Mouse (Mus musculus) heart, postnatal 36 days (tissue): Measurements from ENCODE around the gene Dlg4. TPM values are rescaled to one million over a fixed set of nuclear protein-coding genes. Genes with fewer than 3 reads are reported as not detected.
A peak's percentile ranks its signal among the peaks of the same experiment; 100 is the strongest.

Experiments used
- DNase-seq, 2 experiments: peaks; one replicate each; pipeline ENCODE4 v3.0.0; 2021 to 2022
- intact Hi-C: fragments of 180-260 bp; cut with DNase I; formaldehyde crosslinking; loops from one replicate; pipeline ENCODE4 v1.15.1; 2025
- microRNA-seq, 2 experiments: library from miRNA; unstranded; fragments of <30 nt; microRNA quantifications; one replicate each; pipeline ENCODE4 v1.2.0; 2021; ENCODE audit warnings: borderline number of aligned reads in 2 of 2
- total RNA-seq, 2 experiments: library from RNA; stranded (reverse); gene quantifications; 2 replicates each; pipeline ENCODE4 v1.2.3; 2021

Gene Dlg4
- total RNA-seq, 2 experiments from 2014 or later = 6.3 to 7.4 TPM

- no peak for DNase-seq
- intact Hi-C loops = no loop called here
Measured at GRCm38 (mm10) chr11:70080803-70081590, 64.3 kb downstream of the Dlg4 start.

GRCm38 (mm10) chr11:70084563-70084962 is 67.8 kb downstream of the Dlg4 start:
- peak; percentile 18 to 25 for DNase-seq
- intact Hi-C loops = no loop called here

- intact Hi-C loops = no loop called here
- DNase-seq = peak; percentile 34 to 58
Measured at GRCm38 (mm10) chr11:70091986-70092783, 75.4 kb downstream of the Dlg4 start, which contains the start of gene Asgr2. TSS of gene Asgr2 (plus strand) at chr11:70092644.

Small RNA genes lying within 50 kb of the gene (microRNA-seq; reads per million reads assigned to microRNA genes)
- 0 reads per million in 2 experiments for gene Gm44349
- gene Mir324 = 1,388 to 1,414 reads per million in 2 experiments

Other genes starting within 250 kb of the Dlg4 start
- 1 to 10 TPM; 3.6 to 4.3 TPM for gene Chrnb1, start 221.0 kb upstream of the Dlg4 start, total RNA-seq
- 1 to 10 TPM; 2.4 to 3.0 TPM for gene Fgf11, start 215.1 kb upstream of the Dlg4 start, total RNA-seq
- gene Tmem102, start 211.3 kb upstream of the Dlg4 start, total RNA-seq = under 1 TPM; 0.41 to 0.56 TPM
- not detected for gene Gm39566, start 201.6 kb upstream of the Dlg4 start, total RNA-seq
- not detected for gene Spem2, start 198.5 kb upstream of the Dlg4 start, total RNA-seq
- gene Spem1, start 194.8 kb upstream of the Dlg4 start, total RNA-seq = not detected
- gene Nlgn2, start 179.2 kb upstream of the Dlg4 start, total RNA-seq = 1 to 10 TPM; 4.6 to 4.8 TPM
- 100 to 1,000 TPM; 189 to 220 TPM for gene Tmem256, start 178.4 kb upstream of the Dlg4 start, total RNA-seq
- 10 to 100 TPM; 24.6 to 26.7 TPM for gene Plscr3, start 170.6 kb upstream of the Dlg4 start, total RNA-seq
- under 1 TPM; 0.08 to 0.11 TPM for gene Tnk1, start 158.2 kb upstream of the Dlg4 start, total RNA-seq
- gene Tmem95, start 138.9 kb upstream of the Dlg4 start, total RNA-seq = not detected
- gene Kctd11, start 135.5 kb upstream of the Dlg4 start, total RNA-seq = 1 to 10 TPM; 2.6 to 2.8 TPM
- under 1 TPM; 0.78 to 0.89 TPM for gene Acap1, start 121.4 kb upstream of the Dlg4 start, total RNA-seq
- under 1 TPM; 0.73 to 0.89 TPM for gene 2810408A11Rik, start 116.0 kb upstream of the Dlg4 start, total RNA-seq
- gene Neurl4, start 115.9 kb upstream of the Dlg4 start, total RNA-seq = 10 to 100 TPM; 40.2 to 47.4 TPM
- 10 to 100 TPM; 28.2 to 32.1 TPM for gene Gps2, start 103.1 kb upstream of the Dlg4 start, total RNA-seq
- gene Eif5a, start 95.0 kb upstream of the Dlg4 start, total RNA-seq = 100 to 1,000 TPM; 420 to 449 TPM
- 10 to 100 TPM; 18.4 to 20.3 TPM for gene Ybx2, start 81.1 kb upstream of the Dlg4 start, total RNA-seq
- gene Slc2a4, start 68.8 kb upstream of the Dlg4 start, total RNA-seq = 100 to 1,000 TPM; 385 to 406 TPM
- not detected for gene Cldn7, start 52.2 kb upstream of the Dlg4 start, total RNA-seq
- 100 to 1,000 TPM; 160 to 169 TPM for gene Ctdnep1, start 35.8 kb upstream of the Dlg4 start, total RNA-seq
- gene Elp5, start 34.4 kb upstream of the Dlg4 start, total RNA-seq = 10 to 100 TPM; 47.0 to 47.4 TPM
- gene Gabarap, start 25.8 kb upstream of the Dlg4 start, total RNA-seq = 100 to 1,000 TPM; 306 to 329 TPM
- 10 to 100 TPM; 23.1 to 23.4 TPM for gene Phf23, start 21.2 kb upstream of the Dlg4 start, total RNA-seq
- gene Dvl2, start 16.3 kb upstream of the Dlg4 start, total RNA-seq = 1 to 10 TPM; 5.0 to 6.1 TPM
- gene Acadvl, start 1.5 kb upstream of the Dlg4 start, total RNA-seq = 1,000 to 10,000 TPM; 1,292 to 1,425 TPM
- not detected for gene Asgr1, start 37.1 kb downstream of the Dlg4 start, total RNA-seq
- gene Asgr2, start 75.7 kb downstream of the Dlg4 start, total RNA-seq = not detected
- gene Mgl2, start 113.4 kb downstream of the Dlg4 start, total RNA-seq = 1 to 10 TPM; 4.2 to 5.8 TPM
- gene Clec10a, start 139.3 kb downstream of the Dlg4 start, total RNA-seq = 1 to 10 TPM; 2.7 to 3.3 TPM
- under 1 TPM; 0.28 to 0.30 TPM for gene Slc16a11, start 195.8 kb downstream of the Dlg4 start, total RNA-seq
- 1 to 10 TPM; 3.3 to 3.9 TPM for gene Slc16a13, start 204.1 kb downstream of the Dlg4 start, total RNA-seq
- 10 to 100 TPM; 19.7 to 20.0 TPM for gene Bcl6b, start 212.9 kb downstream of the Dlg4 start, total RNA-seq
- 10 to 100 TPM; 32.7 to 38.0 TPM for gene 0610010K14Rik, start 221.0 kb downstream of the Dlg4 start, total RNA-seq
- 1 to 10 TPM; 2.1 to 3.3 TPM for gene Gm21988, start 222.9 kb downstream of the Dlg4 start, total RNA-seq
- gene Rnasek, start 222.9 kb downstream of the Dlg4 start, total RNA-seq = 100 to 1,000 TPM; 106 to 113 TPM
- 1 to 10 TPM; 2.5 to 3.7 TPM for gene Alox12, start 238.4 kb downstream of the Dlg4 start, total RNA-seq